Mouse (Mus musculus): ENCODE measurements around the gene Ssxb2. TPM values are rescaled to one million over a fixed set of nuclear protein-coding genes. Genes with fewer than 3 reads are reported as not detected.

The Ssxb2 gene
- not detected for polyA plus RNA-seq (2017; shearing (Covaris generic))

GRCm38 (mm10) chrX:8461626-8462025 is at the start of gene Ssxb2:
Gene Ssxb2, minus strand, starts transcription at chrX:8461726.

GRCm38 (mm10) chrX:8413005-8413404 is 48.5 kb downstream of the Ssxb2 start, which contains the start of gene Ssxb1:
Gene Ssxb1, plus strand, starts transcription at chrX:8413305.

Other genes with a start within 250 kb of the Ssxb2 start
- gene Ftsj1, start 209.3 kb downstream of the Ssxb2 start, polyA plus RNA-seq (2017; shearing (Covaris generic)) = 24.4 TPM
- gene Slc38a5, start 190.6 kb downstream of the Ssxb2 start, polyA plus RNA-seq (2017; shearing (Covaris generic)) = not detected
- gene Ssxb10, start 134.3 kb downstream of the Ssxb2 start, polyA plus RNA-seq (2017; shearing (Covaris generic)) = not detected
- gene Ssxb9, start 94.7 kb downstream of the Ssxb2 start, polyA plus RNA-seq (2017; shearing (Covaris generic)) = not detected
- not detected for gene Ssxb1, start 48.4 kb downstream of the Ssxb2 start, polyA plus RNA-seq (2017; shearing (Covaris generic))
- gene Gm14459, start 63.2 kb upstream of the Ssxb2 start, polyA plus RNA-seq (2017; shearing (Covaris generic)) = not detected
- gene Ssxb6, start 86.5 kb upstream of the Ssxb2 start, polyA plus RNA-seq (2017; shearing (Covaris generic)) = not detected
- gene Ssxb3, start 130.1 kb upstream of the Ssxb2 start, polyA plus RNA-seq (2017; shearing (Covaris generic)) = not detected
- not detected for gene Ssxb8, start 229.1 kb upstream of the Ssxb2 start, polyA plus RNA-seq (2017; shearing (Covaris generic))

Data from CD4-positive, CD25-positive, alpha-beta regulatory T cell, adult 9 weeks (primary cell).